Mouse (Mus musculus): Measurements from ENCODE around the gene Alyref. TPM values are rescaled to one million over a fixed set of nuclear protein-coding genes. Genes with fewer than 3 reads are reported as not detected.
"Not testable (repeated sequence)": the region's sequence is repeated elsewhere in the genome, so short reads cannot be mapped to it uniquely, and the experiment has no call there.

The Alyref gene
- polyA plus RNA-seq, 1 experiment from 2014 or later = 162 TPM

DNA sequence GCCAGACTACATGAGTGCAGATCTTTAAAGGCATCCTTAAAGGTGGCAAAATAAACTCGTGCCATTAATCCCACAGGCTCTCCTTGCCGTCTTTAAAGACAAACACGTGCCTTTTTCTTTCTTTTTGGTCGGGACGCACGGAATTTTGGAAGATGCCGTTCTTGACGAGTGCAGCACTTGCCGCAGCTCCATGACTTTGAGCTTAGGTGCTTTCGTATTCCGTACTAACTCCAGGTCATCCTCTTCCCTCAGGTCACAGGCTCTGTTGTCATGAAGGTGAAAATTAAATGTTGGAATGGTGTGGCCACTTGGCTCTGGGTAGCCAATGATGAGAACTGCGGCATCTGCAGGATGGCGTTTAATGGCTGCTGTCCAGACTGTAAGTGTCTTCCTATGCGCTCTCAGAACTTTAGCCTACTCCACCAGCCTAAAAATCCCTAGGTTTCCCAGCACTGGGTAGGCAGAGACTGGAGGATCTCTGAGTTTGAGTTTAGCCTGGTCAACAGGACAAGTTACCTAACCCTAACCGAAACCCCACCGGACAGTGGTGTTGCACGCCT is 905 bp upstream of the Alyref start:
- DNase-seq (no peak), ATAC-seq (no peak)
- peak overlapping the region; percentile 82 for H3K4me2 ChIP-seq (ENCODE audit: low read depth, low read length)
- TF ChIP-seq CTCF (IDR thresholded peaks at IDR 0.05; ENCODE audit: low read depth) (no peak), EP300 (IDR thresholded peaks at IDR 0.05; ENCODE audit: low read depth) (no peak)
- H3K27ac ChIP-seq (ENCODE audit: low read depth) = peak overlapping the region; percentile 95
- H3K9ac ChIP-seq (replicated peaks) = peak overlapping the region; percentile 71
- 41% methylated on average over 17 of the region's 17 CpGs for WGBS (ENCODE audit: insufficient replicate concordance)
- H3K36me3 ChIP-seq (replicated peaks; ENCODE audit: insufficient read depth, low read length) = peaks cover 40% of the 10 kb centered on the region
- peak overlapping the region; percentile 93 for H3K4me3 ChIP-seq (ENCODE audit: low read depth, low read length)
- peaks cover 32% of the 10 kb centered on the region for H3K4me1 ChIP-seq (ENCODE audit: insufficient read depth)
- H3K27me3 ChIP-seq (ENCODE audit: insufficient read depth, low read length) = no peaks in the 10 kb centered on the region
- no peaks in the 10 kb centered on the region for H3K9me3 ChIP-seq (ENCODE audit: low read length)

DNA sequence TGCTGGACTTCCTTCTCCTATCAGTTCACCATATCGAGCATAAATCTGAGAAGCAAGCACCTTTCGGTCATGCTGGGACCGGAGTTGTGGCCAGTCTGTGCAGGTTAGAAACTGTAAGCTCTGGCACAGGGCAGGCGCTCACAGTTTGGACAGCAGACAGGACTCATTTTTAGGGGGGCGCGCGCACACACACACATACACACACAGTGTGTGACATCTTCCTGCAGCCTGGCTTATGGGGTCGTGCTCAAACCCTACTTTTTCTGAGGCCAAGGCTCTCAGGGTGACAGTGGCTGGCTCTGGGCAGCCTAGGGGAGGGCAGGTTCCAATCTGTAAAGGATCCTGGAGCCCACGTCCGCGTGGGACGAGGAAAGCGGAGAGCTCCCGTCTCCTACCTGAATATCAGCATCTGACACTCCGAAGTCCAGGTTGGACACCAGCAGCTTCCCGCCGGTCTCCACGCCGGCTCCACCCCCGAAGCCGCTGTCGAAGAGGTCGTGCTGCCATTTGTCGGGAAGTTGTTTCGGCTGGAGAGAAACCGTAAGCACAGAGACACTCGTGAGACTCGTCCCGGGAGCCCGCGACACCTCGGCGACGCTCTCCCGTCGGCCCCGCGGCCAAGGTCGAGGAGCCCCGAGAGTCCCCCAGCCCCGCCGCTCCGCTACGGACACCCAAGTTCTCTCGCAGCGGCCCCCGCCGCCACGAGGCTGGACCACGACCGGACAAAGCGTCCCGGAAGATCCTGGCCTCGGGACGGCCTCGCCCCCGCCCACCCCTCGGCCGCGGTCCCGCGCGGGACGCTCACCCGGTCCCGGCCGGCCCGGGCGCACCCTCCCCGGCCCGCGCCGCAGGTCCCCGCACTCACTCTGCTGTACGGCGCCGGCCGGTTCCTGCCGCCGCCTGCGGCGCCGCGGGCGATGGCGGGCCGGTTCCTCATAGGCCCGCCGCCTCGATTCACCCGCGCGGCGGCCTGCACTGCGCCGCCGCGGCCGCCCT is 627 bp downstream of the Alyref start:
- DNase-seq (peak; percentile 58), ATAC-seq (peak; percentile 47)
- Histone ChIP-seq H3K4me2 (ENCODE audit: low read depth, low read length) (peak overlapping the region; percentile 82), H3K27ac (ENCODE audit: low read depth) (peak overlapping the region; percentile 95), H3K27me3 (ENCODE audit: insufficient read depth, low read length) (no peaks in the 10 kb centered on the region), H3K9me3 (ENCODE audit: low read length) (no peaks in the 10 kb centered on the region), H3K9ac (replicated peaks) (peak overlapping the region; percentile 97), H3K4me1 (ENCODE audit: insufficient read depth) (peaks cover 30% of the 10 kb centered on the region), H3K36me3 (replicated peaks; ENCODE audit: insufficient read depth, low read length) (peaks cover 52% of the 10 kb centered on the region), H3K4me3 (ENCODE audit: low read depth, low read length) (peak overlapping the region; percentile 93)
- TF ChIP-seq CTCF (IDR thresholded peaks at IDR 0.05; ENCODE audit: low read depth) (no peak), EP300 (IDR thresholded peaks at IDR 0.05; ENCODE audit: low read depth) (no peak)
- 4% methylated on average over 73 of the region's 99 CpGs for WGBS (ENCODE audit: insufficient replicate concordance)

DNA sequence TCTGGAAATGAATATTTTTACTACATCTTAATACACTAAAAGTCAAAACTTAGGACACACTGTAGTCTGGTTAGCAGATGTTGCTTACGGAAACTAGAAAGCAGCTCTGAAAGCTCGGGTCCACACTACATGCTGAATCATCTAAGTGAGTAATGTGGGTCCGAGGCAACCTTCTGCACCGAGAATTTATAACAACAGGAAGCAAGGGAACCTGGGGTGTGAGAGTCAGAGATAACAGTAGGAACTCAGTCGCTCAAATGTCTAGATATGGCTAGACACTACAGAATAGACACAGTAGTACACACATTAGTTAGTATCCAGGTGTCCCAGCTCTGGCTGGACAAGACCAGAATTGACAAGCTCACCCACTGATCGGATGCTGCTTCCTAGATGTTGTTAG is 9.6 kb downstream of the Alyref start:
- Histone ChIP-seq H3K4me2 (ENCODE audit: low read depth, low read length) (no peak overlapping the region), H3K27me3 (ENCODE audit: insufficient read depth, low read length) (no peaks in the 10 kb centered on the region), H3K9ac (replicated peaks) (no peak overlapping the region), H3K27ac (ENCODE audit: low read depth) (no peak overlapping the region), H3K4me1 (ENCODE audit: insufficient read depth) (no peaks in the 10 kb centered on the region), H3K9me3 (ENCODE audit: low read length) (no peaks in the 10 kb centered on the region), H3K36me3 (replicated peaks; ENCODE audit: insufficient read depth, low read length) (peaks cover 62% of the 10 kb centered on the region), H3K4me3 (ENCODE audit: low read depth, low read length) (no peak overlapping the region)
- TF ChIP-seq CTCF (IDR thresholded peaks at IDR 0.05; ENCODE audit: low read depth) (no peak), EP300 (IDR thresholded peaks at IDR 0.05; ENCODE audit: low read depth) (no peak)
- peak; percentile 53 for ATAC-seq
- DNase-seq = no peak
- WGBS (ENCODE audit: insufficient replicate concordance) = 45% methylated on average over 6 of the region's 6 CpGs

DNA sequence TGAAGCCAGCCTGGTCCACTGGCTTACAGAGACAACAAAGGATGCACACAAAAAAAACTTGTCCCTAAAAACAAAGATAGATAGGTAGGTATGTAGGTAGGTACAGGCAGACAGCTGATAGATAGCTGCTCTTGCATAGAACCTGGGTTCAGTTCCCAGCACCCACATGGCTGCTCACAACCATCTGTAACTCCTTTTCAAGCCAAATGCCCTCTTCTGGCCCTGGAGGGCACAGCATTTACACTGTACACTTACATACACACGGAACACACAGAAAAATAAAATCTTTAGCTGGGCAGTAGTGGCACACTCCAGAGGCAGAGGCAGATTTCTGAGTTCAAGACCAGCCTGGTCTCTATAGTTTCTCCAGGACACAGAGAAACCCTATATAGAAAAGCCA is 14.2 kb downstream of the Alyref start:
- DNase-seq (no peak), ATAC-seq (no peak)
- H3K4me2 ChIP-seq (ENCODE audit: low read depth, low read length) = no peak overlapping the region
- no peak overlapping the region for H3K4me3 ChIP-seq (ENCODE audit: low read depth, low read length)
- peaks cover 28% of the 10 kb centered on the region for H3K4me1 ChIP-seq (ENCODE audit: insufficient read depth)
- peaks cover 32% of the 10 kb centered on the region for H3K36me3 ChIP-seq (replicated peaks; ENCODE audit: insufficient read depth, low read length)
- H3K27ac ChIP-seq (ENCODE audit: low read depth) = no peak overlapping the region
- H3K27me3 ChIP-seq (ENCODE audit: insufficient read depth, low read length) = no peaks in the 10 kb centered on the region
- H3K9me3 ChIP-seq (ENCODE audit: low read length) = no peaks in the 10 kb centered on the region
- H3K9ac ChIP-seq (replicated peaks) = no peak overlapping the region
- 88% methylated on average over 1 of the region's 1 CpGs for WGBS (ENCODE audit: insufficient replicate concordance)
- no peak for TF ChIP-seq EP300 (IDR thresholded peaks at IDR 0.05; ENCODE audit: low read depth)
- no peak for TF ChIP-seq CTCF (IDR thresholded peaks at IDR 0.05; ENCODE audit: low read depth)

DNA sequence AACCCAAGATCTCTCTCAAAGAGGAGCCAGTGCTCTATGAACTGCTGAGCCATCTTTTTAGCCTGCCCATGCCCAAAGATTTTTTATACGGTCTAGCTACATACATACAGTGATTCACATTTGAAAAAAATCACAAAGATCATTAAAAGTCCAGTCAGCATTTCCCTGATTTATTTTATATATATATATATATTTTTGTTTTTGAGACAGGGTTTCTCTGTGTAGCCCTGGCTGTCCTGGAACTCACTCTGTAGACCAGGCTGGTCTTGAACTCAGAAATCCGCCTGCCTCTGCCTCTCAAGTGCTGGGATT is 15.2 kb downstream of the Alyref start:
- WGBS (ENCODE audit: insufficient replicate concordance) = 80% methylated on average over 2 of the region's 2 CpGs
- not testable (repeated sequence) for H3K4me3 ChIP-seq (ENCODE audit: low read depth, low read length); H3K9ac ChIP-seq (replicated peaks); DNase-seq; H3K9me3 ChIP-seq (ENCODE audit: low read length); ATAC-seq; H3K27ac ChIP-seq (ENCODE audit: low read depth); H3K4me2 ChIP-seq (ENCODE audit: low read depth, low read length); H3K27me3 ChIP-seq (ENCODE audit: insufficient read depth, low read length)
- Histone ChIP-seq H3K36me3 (replicated peaks; ENCODE audit: insufficient read depth, low read length) (peaks cover 34% of the 10 kb centered on the region), H3K4me1 (ENCODE audit: insufficient read depth) (peaks cover 38% of the 10 kb centered on the region)

DNA sequence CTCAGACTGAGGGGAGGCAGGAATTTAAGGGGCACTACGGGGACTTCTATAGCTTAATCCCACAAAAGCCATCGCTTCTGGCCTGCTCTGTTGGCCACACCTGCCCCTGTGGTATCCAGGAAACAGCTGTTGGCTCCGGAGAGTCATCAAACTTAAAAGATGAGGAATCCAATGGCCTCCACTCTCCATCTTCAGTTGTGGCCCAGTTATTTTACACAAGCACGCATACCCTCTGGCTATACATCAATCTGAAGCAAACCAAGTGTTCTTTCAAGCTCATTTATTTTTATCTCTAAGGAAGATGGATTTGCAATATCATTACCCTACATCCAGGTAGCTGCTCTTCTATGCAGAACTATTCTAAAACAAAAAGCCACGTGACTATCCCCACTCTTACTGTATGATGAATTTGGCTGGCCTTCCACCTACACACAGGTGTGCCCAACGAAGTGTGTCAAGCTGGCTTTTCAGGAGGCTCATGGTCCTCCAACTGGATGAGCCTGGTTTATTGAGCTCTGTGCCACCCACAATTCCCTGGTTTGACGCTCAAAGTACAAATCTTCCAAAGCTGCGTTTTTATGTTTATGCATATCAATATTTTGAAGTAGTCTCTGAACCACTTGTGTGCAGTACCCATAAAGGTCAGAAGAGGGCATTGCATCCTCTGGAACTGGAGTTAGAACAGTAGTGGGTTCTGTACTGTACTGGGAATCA is 15.7 kb downstream of the Alyref start:
- no peaks in the 10 kb centered on the region for H3K9me3 ChIP-seq (ENCODE audit: low read length)
- H3K9ac ChIP-seq (replicated peaks) = peak overlapping the region; percentile 90
- peaks cover 39% of the 10 kb centered on the region for H3K4me1 ChIP-seq (ENCODE audit: insufficient read depth)
- ATAC-seq (no peak), DNase-seq (peak; percentile 47)
- no peaks in the 10 kb centered on the region for H3K27me3 ChIP-seq (ENCODE audit: insufficient read depth, low read length)
- H3K4me3 ChIP-seq (ENCODE audit: low read depth, low read length) = peak overlapping the region; percentile 76
- peak overlapping the region; percentile 94 for H3K27ac ChIP-seq (ENCODE audit: low read depth)
- peak overlapping the region; percentile 90 for H3K4me2 ChIP-seq (ENCODE audit: low read depth, low read length)
- TF ChIP-seq CTCF (IDR thresholded peaks at IDR 0.05; ENCODE audit: low read depth) (peak; percentile 75), EP300 (IDR thresholded peaks at IDR 0.05; ENCODE audit: low read depth) (no peak)
- WGBS (ENCODE audit: insufficient replicate concordance) = 63% methylated on average over 8 of the region's 8 CpGs
- peaks cover 37% of the 10 kb centered on the region for H3K36me3 ChIP-seq (replicated peaks; ENCODE audit: insufficient read depth, low read length)
